Mouse (Mus musculus): ENCODE data around the gene Jchain. TPM values are rescaled to one million over a fixed set of nuclear protein-coding genes. Genes with fewer than 3 reads are reported as not detected.

The Jchain gene
- polyA plus RNA-seq (2012; ENCODE audit: insufficient read depth, insufficient read length, missing spikeins) = 1.1 and 1.7 TPM in 2 replicates

DNA sequence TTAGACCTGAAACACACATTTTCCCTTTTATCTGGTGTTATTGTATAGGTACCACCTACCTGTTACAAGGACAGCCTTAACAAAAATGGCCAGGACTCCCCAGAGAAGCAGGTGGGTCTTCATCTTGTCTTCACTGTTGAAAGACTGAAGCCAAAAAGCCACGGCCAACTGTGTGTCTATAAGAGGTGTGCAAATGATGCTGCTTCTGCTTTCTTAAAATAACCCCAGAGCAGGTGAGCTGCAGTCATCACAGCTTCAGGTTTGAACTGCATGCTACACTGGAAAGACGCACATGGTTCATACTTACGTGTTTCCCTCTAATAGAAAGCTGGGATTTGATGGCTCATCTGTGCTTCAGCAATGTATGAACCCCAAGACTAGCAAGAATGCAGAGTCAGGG is at the start of gene Jchain:
Gene Jchain, minus strand, starts transcription at position 235 of the 400 bp plus-strand sequence.
- H3K27ac ChIP-seq (replicated peaks; ENCODE audit: low read depth, low read length) = no peak within 1 kb of the TSS
- H3K4me3 ChIP-seq (ENCODE audit: insufficient read depth, low read depth, low read length) = no peak within 1 kb of the TSS
- H3K4me1 ChIP-seq (ENCODE audit: control insufficient read depth, insufficient read depth, insufficient read length, low read length) = no peaks in the 10 kb centered on the region

DNA sequence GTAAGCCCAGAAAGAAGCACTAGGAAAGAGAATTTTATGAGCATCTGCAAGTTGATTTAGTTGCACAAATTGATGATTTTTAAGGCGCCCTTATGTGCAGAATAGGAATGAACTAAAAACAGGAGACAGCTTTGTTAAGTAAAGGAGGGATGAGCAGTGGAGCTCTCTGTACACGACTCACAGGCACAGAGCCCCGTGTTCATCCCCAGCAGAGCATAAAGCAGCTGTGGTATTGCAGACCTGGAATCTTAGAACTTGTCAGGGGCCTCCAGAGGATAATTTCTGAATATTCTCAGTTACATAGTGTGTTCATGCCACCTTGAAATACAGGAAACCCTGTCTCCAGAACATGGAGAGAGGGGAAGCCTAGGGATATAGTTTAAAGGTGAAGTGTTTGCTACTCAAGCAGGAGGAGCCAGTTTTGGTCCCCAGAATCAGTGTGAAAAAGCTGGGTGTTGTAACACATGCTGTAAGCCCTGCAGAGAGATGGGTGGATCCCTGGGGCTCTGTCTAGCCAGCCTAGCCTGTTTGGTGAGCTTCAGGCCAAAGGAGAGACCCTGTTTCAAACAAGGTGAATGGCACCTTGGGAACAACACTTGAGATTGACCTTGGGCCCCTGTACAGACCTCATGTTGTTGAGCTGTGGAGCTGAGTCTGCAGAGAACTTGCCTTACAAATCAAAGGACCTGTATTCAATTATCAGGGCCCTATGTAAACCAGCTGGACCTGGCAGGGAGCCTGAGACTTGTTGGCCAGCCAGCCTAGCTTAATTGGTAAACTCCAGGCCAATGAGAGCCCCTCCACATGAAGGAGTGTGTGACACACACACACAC is 48.0 kb upstream of the Jchain start:
- H3K27ac ChIP-seq (replicated peaks; ENCODE audit: low read depth, low read length) = no peak overlapping the region
- peaks cover 5% of the 10 kb centered on the region; the same call in 1 of the 2 replicates for H3K4me1 ChIP-seq (ENCODE audit: control insufficient read depth, insufficient read depth, insufficient read length, low read length)
- H3K4me3 ChIP-seq (ENCODE audit: insufficient read depth, low read depth, low read length) = no peak overlapping the region

DNA sequence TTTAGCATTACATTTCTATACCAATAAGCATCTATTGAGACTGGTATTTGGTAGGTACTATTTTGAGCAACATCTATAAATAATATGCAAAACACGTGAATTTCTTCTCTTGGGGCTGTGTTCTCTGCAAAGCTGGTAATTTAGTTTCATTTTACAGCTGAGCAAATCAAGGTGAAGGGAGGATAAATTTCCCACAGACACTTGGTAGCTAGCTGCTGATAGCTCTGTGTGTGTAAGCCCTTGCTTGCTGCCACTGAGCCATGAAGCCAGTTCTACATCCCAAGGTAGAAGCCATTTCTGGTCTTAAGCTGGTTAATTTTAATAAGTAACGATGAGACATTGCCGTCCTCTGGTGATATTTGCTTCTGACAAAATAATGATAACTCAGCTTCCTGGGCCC is 47.1 kb upstream of the Jchain start:
- H3K4me1 ChIP-seq (ENCODE audit: control insufficient read depth, insufficient read depth, insufficient read length, low read length) = peaks cover 5% of the 10 kb centered on the region; the same call in 1 of the 2 replicates
- H3K4me3 ChIP-seq (ENCODE audit: insufficient read depth, low read depth, low read length) = no peak overlapping the region
- H3K27ac ChIP-seq (replicated peaks; ENCODE audit: low read depth, low read length) = no peak overlapping the region

DNA sequence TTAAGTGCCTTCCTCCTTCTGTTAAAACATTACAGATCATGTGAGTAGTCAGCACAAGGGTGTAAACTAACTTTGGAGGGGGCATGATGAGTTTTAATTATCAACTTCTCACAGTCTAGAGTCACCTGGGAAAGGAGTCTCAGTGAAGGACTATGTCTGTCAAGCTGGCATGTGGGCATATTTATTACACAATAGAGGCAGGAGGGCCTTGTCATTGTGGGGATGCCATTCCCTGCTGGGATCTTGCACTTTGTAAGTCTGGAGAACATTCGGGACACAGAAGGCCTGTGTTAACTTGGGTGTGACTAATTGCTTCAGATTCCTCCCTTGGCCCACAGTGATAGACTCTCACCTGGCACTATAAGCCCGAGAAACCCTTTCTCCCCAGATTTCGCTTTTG is 41.9 kb upstream of the Jchain start:
- Histone ChIP-seq H3K4me1 (ENCODE audit: control insufficient read depth, insufficient read depth, insufficient read length, low read length) (no peaks in the 10 kb centered on the region), H3K4me3 (ENCODE audit: insufficient read depth, low read depth, low read length) (no peak overlapping the region), H3K27ac (replicated peaks; ENCODE audit: low read depth, low read length) (no peak overlapping the region)

DNA sequence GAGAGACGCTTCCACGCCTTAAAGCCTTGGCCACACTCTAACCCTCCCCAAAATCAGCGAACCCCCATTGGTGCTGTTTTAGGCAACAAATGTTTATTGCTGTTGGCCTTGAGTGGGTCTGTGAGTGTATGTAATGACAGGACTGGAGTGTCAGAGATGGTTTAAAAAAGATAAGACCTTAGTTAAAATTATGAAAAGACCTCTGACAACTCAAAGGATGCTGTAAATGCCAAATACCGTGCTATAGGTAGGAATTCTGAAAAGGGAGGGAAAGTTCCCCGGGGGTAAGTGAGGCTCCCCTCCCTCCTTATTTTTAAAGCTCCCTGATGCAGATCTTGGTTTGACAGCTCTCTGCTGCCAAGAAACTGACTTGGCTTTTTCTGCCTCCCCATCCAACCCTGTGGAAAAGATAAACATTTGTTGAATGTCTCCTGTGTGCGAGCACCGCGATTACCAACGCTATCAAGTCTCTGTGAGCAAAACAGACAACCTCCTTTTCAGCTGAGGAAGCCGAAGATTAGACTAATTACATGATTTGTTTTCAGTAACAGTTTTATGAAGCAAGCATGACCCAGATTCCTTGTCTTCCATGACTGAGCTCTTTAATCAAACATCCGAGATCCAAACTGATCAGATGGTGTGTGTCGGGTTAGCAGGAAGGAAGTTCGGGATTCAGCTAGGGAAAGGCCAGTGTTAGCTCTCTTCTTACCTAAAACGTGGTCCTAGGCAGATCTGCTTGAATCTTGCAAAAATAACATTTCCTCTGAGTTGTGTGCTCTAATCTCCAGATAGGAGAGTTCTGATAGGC is 38.5 kb upstream of the Jchain start:
- Histone ChIP-seq H3K4me3 (ENCODE audit: insufficient read depth, low read depth, low read length) (peak overlapping the region; percentile 80), H3K4me1 (ENCODE audit: control insufficient read depth, insufficient read depth, insufficient read length, low read length) (no peaks in the 10 kb centered on the region), H3K27ac (replicated peaks; ENCODE audit: low read depth, low read length) (peak overlapping the region; percentile 60)

DNA sequence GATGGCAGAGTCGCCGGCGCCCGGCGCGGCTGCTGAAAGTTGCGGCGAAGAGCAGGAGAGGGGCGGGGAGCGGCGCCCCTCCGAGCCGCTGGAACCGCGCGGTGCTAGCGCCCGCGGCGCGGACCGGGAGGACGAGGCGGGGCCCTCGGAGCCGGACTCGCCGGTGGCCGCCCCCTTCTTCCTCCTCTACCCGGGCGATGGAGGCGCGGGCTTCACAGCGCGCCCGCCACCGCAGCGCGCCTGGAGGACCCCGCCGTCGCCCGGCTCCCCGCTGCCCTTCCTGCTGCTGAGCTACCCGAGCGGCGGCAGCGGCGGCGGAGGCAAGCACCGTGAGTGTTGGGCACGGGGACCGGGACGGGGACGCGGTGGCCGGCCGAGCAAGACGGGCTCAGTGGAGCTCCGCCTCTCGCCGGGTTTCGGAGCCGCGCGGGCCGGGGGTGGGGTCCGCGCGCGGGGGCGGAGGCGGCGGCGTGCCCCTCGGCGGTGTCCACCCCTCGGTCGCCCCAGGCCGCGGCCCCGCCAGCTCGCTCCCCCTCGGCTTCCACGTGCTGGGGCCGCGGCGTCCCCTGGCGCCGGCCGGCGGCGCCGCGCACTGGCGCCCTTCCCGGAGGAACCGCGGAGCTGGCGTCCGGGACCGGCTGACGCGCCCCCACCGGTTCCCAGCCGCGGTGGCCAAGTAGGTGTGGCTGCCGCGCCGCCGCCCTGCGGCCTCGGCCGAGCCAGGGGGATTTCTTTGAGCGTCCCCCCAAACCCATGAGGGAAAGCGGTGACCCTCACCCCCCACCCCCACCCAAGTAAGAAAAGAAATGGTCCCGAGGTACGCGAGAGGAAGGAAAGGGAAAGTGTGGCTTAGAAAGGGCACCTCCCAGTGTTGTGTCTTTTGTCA is 37.7 kb upstream of the Jchain start:
- Histone ChIP-seq H3K4me1 (ENCODE audit: control insufficient read depth, insufficient read depth, insufficient read length, low read length) (no peaks in the 10 kb centered on the region), H3K27ac (replicated peaks; ENCODE audit: low read depth, low read length) (peak overlapping the region; percentile 67), H3K4me3 (ENCODE audit: insufficient read depth, low read depth, low read length) (peak overlapping the region; percentile 80)

DNA sequence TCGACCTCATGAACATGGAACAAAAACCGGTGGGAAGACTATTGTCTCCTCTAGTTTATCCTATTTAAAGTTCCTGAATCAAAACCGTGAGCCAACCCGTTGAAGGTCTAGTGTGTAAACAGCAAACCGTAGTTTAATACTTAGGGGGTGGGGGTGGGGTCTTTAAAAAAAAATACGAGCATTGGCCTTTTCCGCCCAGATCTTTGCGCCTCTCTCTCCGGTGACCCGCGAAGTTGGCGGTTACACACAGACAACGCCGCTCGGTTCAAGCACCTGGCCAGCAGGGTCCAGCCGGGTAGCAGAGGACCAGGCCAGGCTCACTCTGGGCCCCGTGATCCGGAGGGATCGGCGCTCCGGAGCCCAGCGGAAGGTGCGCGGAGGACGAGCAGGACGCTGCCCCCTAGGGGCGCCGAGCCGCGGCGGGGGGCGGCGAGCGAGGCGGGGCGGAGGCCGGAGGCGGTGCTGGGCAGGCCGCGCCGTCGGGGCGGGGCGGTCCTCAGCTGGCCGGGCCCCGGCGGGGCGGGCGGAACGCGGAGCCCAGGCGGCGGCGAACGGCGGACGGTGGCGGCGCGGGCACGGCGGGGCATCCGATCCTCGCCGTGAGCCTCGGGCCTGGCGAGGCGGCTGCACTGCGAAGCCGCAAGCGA is 36.9 kb upstream of the Jchain start, which contains the start of gene Rufy3:
Gene Rufy3, plus strand, starts transcription at position 540 of the 647 bp plus-strand sequence.
- H3K4me3 ChIP-seq (ENCODE audit: insufficient read depth, low read depth, low read length) = peak within 1 kb of the TSS; percentile 80
- H3K4me1 ChIP-seq (ENCODE audit: control insufficient read depth, insufficient read depth, insufficient read length, low read length) = no peaks in the 10 kb centered on the region
- peak within 1 kb of the TSS; percentile 86 for H3K27ac ChIP-seq (replicated peaks; ENCODE audit: low read depth, low read length)

DNA sequence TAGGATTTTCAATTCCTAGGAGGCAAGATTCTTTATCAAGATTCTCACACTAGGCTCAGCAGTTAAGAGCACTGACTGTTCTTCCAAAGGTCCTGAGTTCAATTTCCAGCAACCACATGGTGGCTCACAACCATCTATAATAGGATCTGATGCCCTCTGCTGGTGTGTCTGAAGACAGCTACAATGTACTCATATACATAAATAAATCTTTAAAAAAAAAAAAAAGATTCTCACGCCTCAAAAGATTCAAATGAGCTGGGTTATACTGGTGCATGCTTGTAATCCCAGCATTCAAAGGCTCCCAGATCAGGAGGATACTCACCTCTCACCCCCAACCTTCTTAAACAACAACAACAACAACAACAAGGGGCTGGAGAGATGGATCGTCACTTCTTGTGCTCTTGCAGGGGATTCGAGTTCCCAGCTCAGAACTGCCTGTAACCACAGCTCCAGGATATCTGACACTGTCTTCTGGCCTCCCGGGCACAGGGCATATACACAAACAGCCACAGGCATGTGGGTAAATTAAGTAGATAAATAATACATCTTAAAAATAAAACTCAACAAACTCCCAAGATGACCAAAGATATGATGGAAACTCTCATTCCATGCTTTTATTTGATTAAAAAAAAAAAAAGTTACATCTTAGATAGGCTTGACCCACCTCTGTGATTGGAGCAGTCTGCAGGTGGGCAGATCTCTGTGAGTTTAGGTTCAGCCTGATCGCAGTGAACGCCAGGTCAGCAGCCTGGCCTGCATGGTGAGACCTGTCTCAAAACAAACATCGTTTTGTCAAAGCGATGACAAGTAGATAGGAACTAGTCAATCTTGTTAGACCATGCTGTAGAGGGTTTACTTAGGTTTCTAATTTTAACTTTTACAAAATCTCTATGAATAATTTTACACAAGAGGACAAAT is 35.4 kb upstream of the Jchain start:
- Histone ChIP-seq H3K27ac (replicated peaks; ENCODE audit: low read depth, low read length) (no peak overlapping the region), H3K4me3 (ENCODE audit: insufficient read depth, low read depth, low read length) (no peak overlapping the region), H3K4me1 (ENCODE audit: control insufficient read depth, insufficient read depth, insufficient read length, low read length) (no peaks in the 10 kb centered on the region)

DNA sequence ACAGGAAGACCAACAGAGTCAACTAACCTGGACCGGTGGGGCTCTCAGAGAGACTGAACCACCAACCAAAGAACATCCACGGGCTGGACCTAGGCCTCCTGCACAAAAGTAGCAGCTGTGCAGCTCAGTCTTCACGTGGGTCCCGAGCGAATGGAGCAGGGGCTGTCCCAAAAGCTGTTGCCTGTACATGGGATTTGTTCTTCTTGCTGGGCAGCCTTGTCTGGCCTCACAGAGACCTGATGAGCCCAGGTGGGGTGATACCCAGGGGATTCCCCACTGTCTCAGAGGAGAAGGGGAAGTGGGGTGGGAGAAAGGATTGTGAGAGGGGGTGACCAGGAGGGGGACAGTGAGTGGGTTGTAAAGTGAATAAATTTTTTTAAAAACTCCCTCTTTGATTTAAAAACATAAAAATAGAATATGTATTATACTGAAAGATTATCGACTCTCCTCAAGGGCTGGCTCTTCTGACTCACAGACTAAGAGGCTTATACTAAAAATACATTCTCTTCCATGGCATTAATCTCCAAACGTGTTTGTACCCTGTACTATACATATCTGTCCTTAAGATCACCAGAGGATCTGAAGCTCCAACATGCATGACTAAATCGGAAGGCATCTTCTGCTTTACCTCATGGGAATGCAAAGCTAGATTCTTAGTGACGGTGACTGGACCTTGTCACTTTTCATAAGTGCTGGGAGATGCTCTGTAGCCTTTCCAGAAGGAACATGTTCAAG is 33.6 kb upstream of the Jchain start:
- H3K4me3 ChIP-seq (ENCODE audit: insufficient read depth, low read depth, low read length) = no peak overlapping the region
- no peak overlapping the region for H3K27ac ChIP-seq (replicated peaks; ENCODE audit: low read depth, low read length)
- H3K4me1 ChIP-seq (ENCODE audit: control insufficient read depth, insufficient read depth, insufficient read length, low read length) = no peaks in the 10 kb centered on the region

DNA sequence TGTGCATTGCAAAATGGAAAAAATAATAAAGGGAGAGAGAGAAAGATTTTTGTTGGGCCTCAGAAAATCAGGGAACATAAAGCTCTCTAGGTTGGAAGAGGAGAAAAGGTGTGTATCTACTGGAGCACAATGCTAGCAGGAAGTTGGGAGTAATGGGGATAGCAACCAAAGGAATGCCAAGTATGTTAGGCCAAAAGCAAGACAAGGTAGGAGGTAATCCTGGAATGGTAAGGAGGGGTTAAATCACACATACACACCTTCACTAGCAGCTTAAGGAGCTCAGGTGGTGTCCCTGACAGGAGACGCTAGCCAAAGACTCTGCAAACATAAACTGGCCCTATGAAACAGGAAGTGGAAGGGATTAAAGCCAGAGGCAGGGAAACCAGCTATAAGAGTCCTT is 31.3 kb upstream of the Jchain start:
- peaks cover 6% of the 10 kb centered on the region; the same call in 1 of the 2 replicates for H3K4me1 ChIP-seq (ENCODE audit: control insufficient read depth, insufficient read depth, insufficient read length, low read length)
- no peak overlapping the region for H3K4me3 ChIP-seq (ENCODE audit: insufficient read depth, low read depth, low read length)
- no peak overlapping the region for H3K27ac ChIP-seq (replicated peaks; ENCODE audit: low read depth, low read length)

DNA sequence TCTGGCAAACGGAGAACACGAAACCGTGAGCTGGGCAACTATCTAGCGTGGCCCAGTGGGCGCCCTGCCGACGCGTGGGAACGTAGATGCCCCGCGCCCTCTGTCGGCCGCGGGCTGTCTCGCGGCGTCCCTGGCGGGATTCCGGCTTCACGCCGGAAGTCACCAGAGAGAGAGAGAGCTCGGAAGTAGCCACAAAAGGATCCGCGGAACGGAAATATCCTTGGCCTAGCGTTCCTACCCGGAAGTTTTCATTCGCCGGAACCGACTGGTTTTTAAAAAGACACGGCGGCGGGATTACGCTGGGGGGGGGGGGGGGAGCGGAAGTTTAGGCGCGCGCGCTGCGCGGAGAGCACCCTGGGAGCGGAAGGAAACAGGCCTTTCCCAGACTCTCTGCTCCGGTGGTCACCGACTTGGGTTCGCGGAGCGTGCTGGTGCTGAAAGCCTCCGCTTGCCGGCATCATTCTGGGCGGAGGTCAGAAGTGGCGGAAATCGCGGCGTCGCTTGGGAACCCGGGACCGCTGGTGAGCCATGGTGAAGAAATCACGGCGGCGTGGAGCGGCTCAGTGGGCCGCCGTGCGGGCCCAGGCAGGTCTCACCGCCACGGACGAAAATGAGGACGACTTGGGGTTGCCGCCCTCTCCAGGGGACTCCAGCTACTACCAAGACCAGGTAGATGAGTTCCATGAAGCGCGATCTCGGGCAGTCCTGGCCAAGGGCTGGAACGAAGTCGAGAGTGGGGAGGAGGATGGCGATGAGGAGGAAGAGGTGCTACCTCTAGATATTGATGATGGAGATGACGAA is 26.6 kb upstream of the Jchain start, which contains the start of gene Utp3:
Gene Utp3, plus strand, starts transcription at position 377 of the 801 bp plus-strand sequence.
- Histone ChIP-seq H3K4me1 (ENCODE audit: control insufficient read depth, insufficient read depth, insufficient read length, low read length) (peaks cover 6% of the 10 kb centered on the region; the same call in 1 of the 2 replicates), H3K4me3 (ENCODE audit: insufficient read depth, low read depth, low read length) (peak within 1 kb of the TSS; percentile 91), H3K27ac (replicated peaks; ENCODE audit: low read depth, low read length) (peak within 1 kb of the TSS; percentile 99)
